Mouse (Mus musculus) limb, embryonic 13.5 days (tissue): ENCODE data around the gene Gm42957. TPM values are rescaled to one million over a fixed set of nuclear protein-coding genes. Genes with fewer than 3 reads are reported as not detected.

ENCODE experiments used
- ATAC-seq: fragments of 200-750 bp; cut with Nextera tagmentation; 2 replicates; pipeline ENCODE4 v1.8.0; 2017; ENCODE audit warnings: low read depth, moderate number of reproducible peaks, moderate TSS enrichment; ENCODE audit not compliant: low FRiP score
- H3K27ac ChIP-seq: fragments of 300-500 bp; sonication (generic); 2 replicates; pipeline ENCODE4 v1.5.1; 2015; ENCODE audit warnings: inconsistent platforms, mild to moderate bottlenecking, moderate library complexity
- H3K27me3 ChIP-seq: fragments of 300-500 bp; sonication (generic); 2 replicates; pipeline ENCODE4 v1.6.1; 2015; ENCODE audit warnings: mild to moderate bottlenecking, inconsistent platforms
- H3K36me3 ChIP-seq: fragments of 300-500 bp; sonication (generic); 2 replicates; pipeline ENCODE4 v1.6.1; 2015; ENCODE audit warnings: inconsistent platforms, mild to moderate bottlenecking, moderate library complexity
- H3K4me1 ChIP-seq: fragments of 300-500 bp; sonication (generic); 2 replicates; pipeline ENCODE4 v1.6.1; 2015; ENCODE audit warnings: inconsistent platforms
- H3K4me2 ChIP-seq: fragments of 300-500 bp; sonication (generic); replicated peaks from 2 replicates; pipeline ENCODE4 v1.6.1; 2015; ENCODE audit warnings: inconsistent platforms, mild to moderate bottlenecking, moderate library complexity
- H3K4me3 ChIP-seq: fragments of 300-500 bp; sonication (generic); 2 replicates; pipeline ENCODE4 v1.5.1; 2015; ENCODE audit warnings: moderate library complexity, mild to moderate bottlenecking, inconsistent platforms
- H3K9ac ChIP-seq: fragments of 300-500 bp; sonication (generic); 2 replicates; pipeline ENCODE4 v1.6.1; 2015; ENCODE audit warnings: mild to moderate bottlenecking, inconsistent platforms
- H3K9me3 ChIP-seq: fragments of 300-500 bp; sonication (generic); 2 replicates; pipeline ENCODE4 v1.6.1; 2016; ENCODE audit warnings: inconsistent platforms
- WGBS: fragments of 180-500 bp; shearing (Covaris S2); methylation state at CpG from one replicate; pipeline ENCODE4 v1.1.7; 2015; 5-methylcytosine and 5-hydroxymethylcytosine counted together
- polyA plus RNA-seq: library from polyadenylated mRNA; unstranded; fragments of >200 nt; fragmentation: Nextera tagmentation; extraction: Ambion mirVana; gene quantifications from 2 replicates; pipeline ENCODE4 v1.2.1, GENCODE M21; 2015

The Gm42957 gene
- polyA plus RNA-seq, 1 experiment from 2014 or later, result 0.23 TPM

GRCm38 (mm10) chr3:96698993-96699690, 63.9 kb downstream of the Gm42957 start:
- H3K9ac ChIP-seq, result peak overlapping the region; percentile 26; the same call in 1 of the 2 replicates
- peaks cover 50% of the 10 kb centered on the region for H3K36me3 ChIP-seq
- WGBS, result 32% methylated on average over 19 of the region's 19 CpGs
- H3K4me1 ChIP-seq, result peaks cover 28% of the 10 kb centered on the region
- no peak for ATAC-seq
- H3K27ac ChIP-seq, result no peak overlapping the region
- H3K27me3 ChIP-seq, result no peaks in the 10 kb centered on the region
- H3K4me3 ChIP-seq, result peak overlapping the region; percentile 1; the same call in 1 of the 2 replicates
- H3K9me3 ChIP-seq, result no peaks in the 10 kb centered on the region
- H3K4me2 ChIP-seq, result peak overlapping the region; percentile 19; the same call in 1 of the 2 replicates

DNA sequence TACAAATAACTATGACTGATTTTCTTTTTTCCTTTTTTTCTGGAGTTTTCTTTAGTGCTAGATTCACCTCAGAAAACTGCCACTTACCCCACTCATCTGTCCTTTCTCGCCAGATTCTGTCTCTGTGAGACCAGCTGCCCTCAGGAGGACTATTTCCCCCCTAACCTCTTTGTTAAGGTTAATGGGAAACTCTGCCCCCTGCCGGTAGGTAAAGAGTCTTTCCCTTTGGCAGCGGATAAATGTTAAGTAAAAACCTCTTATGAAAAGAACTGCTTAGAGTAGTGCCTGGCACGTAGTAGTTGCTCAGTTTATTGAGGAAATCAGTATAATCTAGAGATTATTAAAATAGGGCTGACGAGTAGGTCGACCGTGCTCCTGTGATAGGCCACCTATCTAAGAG, 65.1 kb downstream of the Gm42957 start:
- Histone ChIP-seq H3K9ac (no peak overlapping the region), H3K9me3 (no peaks in the 10 kb centered on the region), H3K4me1 (peaks cover 28% of the 10 kb centered on the region), H3K4me2 (no peak overlapping the region), H3K27ac (no peak overlapping the region), H3K4me3 (no peak overlapping the region), H3K27me3 (no peaks in the 10 kb centered on the region), H3K36me3 (peaks cover 62% of the 10 kb centered on the region)
- WGBS, result 56% methylated on average over 7 of the region's 7 CpGs
- no peak for ATAC-seq

DNA sequence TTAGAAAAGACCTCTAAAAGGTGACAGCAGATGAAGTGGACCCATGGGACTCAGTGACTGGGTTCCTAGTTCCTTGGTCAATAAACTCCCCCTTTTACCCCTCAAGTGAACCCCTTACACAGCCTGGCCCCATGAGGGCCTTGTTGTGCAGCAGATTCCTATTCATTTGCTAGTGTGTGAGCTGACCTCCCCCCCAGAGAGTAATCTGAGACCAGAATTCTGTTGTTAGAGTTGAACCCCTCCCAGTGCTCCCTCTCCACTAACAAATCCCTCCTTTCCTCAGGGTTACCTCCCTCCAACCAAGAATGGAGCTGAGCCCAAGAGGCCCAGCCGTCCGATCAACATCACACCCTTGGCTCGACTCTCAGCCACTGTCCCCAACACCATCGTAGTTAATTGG, 65.7 kb downstream of the Gm42957 start:
- WGBS, result 85% methylated on average over 4 of the region's 4 CpGs
- H3K4me1 ChIP-seq, result peaks cover 23% of the 10 kb centered on the region
- H3K36me3 ChIP-seq, result peaks cover 65% of the 10 kb centered on the region
- no peaks in the 10 kb centered on the region for H3K9me3 ChIP-seq
- H3K4me2 ChIP-seq, result no peak overlapping the region
- no peak overlapping the region for H3K27ac ChIP-seq
- H3K27me3 ChIP-seq, result no peaks in the 10 kb centered on the region
- H3K4me3 ChIP-seq, result no peak overlapping the region
- no peak for ATAC-seq
- H3K9ac ChIP-seq, result no peak overlapping the region

Other genes starting within 250 kb of the Gm42957 start
- not detected in 2 replicates for gene BC107364, start 183.2 kb upstream of the Gm42957 start, polyA plus RNA-seq
- gene Hfe2, start 110.3 kb upstream of the Gm42957 start, polyA plus RNA-seq, result 10.3 and 10.6 TPM in 2 replicates
- 103 and 105 TPM in 2 replicates for gene Txnip, start 77.5 kb upstream of the Gm42957 start, polyA plus RNA-seq
- 1.3 and 1.5 TPM in 2 replicates for gene Gm16253, start 58.5 kb upstream of the Gm42957 start, polyA plus RNA-seq
- gene Polr3gl, start 41.3 kb upstream of the Gm42957 start, polyA plus RNA-seq, result 48.8 and 55.6 TPM in 2 replicates
- gene Ankrd34a, start 38.8 kb upstream of the Gm42957 start, polyA plus RNA-seq, result 3.0 and 3.1 TPM in 2 replicates
- 8.4 and 8.7 TPM in 2 replicates for gene Lix1l, start 34.3 kb upstream of the Gm42957 start, polyA plus RNA-seq
- 156 and 157 TPM in 2 replicates for gene Rbm8a, start 5.5 kb upstream of the Gm42957 start, polyA plus RNA-seq
- gene Pex11b, start 98 bp upstream of the Gm42957 start, polyA plus RNA-seq, result 61.8 and 63.3 TPM in 2 replicates
- 2.1 and 3.1 TPM in 2 replicates for gene Itga10, start 10.1 kb downstream of the Gm42957 start, polyA plus RNA-seq
- gene Ankrd35, start 34.7 kb downstream of the Gm42957 start, polyA plus RNA-seq, result 0.87 and 1.2 TPM in 2 replicates
- gene Pias3, start 60.9 kb downstream of the Gm42957 start, polyA plus RNA-seq, result 77.7 and 83.3 TPM in 2 replicates
- 13.8 TPM in 2 replicates for gene Nudt17, start 73.1 kb downstream of the Gm42957 start, polyA plus RNA-seq
- gene Polr3c, start 92.2 kb downstream of the Gm42957 start, polyA plus RNA-seq, result 33.5 and 36.4 TPM in 2 replicates
- gene Rnf115, start 92.2 kb downstream of the Gm42957 start, polyA plus RNA-seq, result 53.0 and 53.1 TPM in 2 replicates
- gene Pdzk1, start 193.8 kb downstream of the Gm42957 start, polyA plus RNA-seq, result not detected in 2 replicates
- 0.15 and 0.27 TPM in 2 replicates for gene Cd160, start 193.9 kb downstream of the Gm42957 start, polyA plus RNA-seq